Mouse (Mus musculus) stomach, postnatal 0 days (tissue): ENCODE results near the gene Dock11. TPM values are rescaled to one million over a fixed set of nuclear protein-coding genes. Genes with fewer than 3 reads are reported as not detected.

ENCODE experiments used
- ATAC-seq: fragments of 200-750 bp; cut with Nextera tagmentation; 2 replicates; pipeline ENCODE4 v1.8.0; 2017; ENCODE audit not compliant: low FRiP score, low TSS enrichment
- DNase-seq: peaks from one replicate; pipeline ENCODE4 v3.0.0-alpha.2; 2016; ENCODE audit warnings: low spot score
- H3K27ac ChIP-seq: fragments of 300-500 bp; sonication (generic); replicated peaks from 2 replicates; pipeline ENCODE4 v1.5.1; 2014; ENCODE audit warnings: mild to moderate bottlenecking, control low read depth
- H3K27me3 ChIP-seq: fragments of 300-500 bp; sonication (generic); 2 replicates; pipeline ENCODE4 v1.6.1; 2014; ENCODE audit warnings: low read length; ENCODE audit not compliant: control insufficient read depth, insufficient read depth
- H3K36me3 ChIP-seq: fragments of 300-500 bp; sonication (generic); 2 replicates; pipeline ENCODE4 v1.6.1; 2014; ENCODE audit warnings: low read length, mixed read lengths; ENCODE audit not compliant: control insufficient read depth, insufficient read depth
- H3K4me1 ChIP-seq: fragments of 300-500 bp; sonication (generic); replicated peaks from 2 replicates; pipeline ENCODE4 v1.6.1; 2014; ENCODE audit warnings: antibody characterized with exemption; ENCODE audit not compliant: control insufficient read depth, insufficient read depth
- H3K4me2 ChIP-seq: fragments of 300-500 bp; sonication (generic); replicated peaks from 2 replicates; pipeline ENCODE4 v1.6.1; 2014; ENCODE audit warnings: low read depth, mild to moderate bottlenecking, control low read depth, moderate library complexity
- H3K4me3 ChIP-seq: fragments of 300-500 bp; sonication (generic); 2 replicates; pipeline ENCODE4 v1.5.1; 2014; ENCODE audit warnings: low read depth, low read length, control low read depth
- H3K9ac ChIP-seq: fragments of 300-500 bp; sonication (generic); 2 replicates; pipeline ENCODE4 v1.6.1; 2014; ENCODE audit warnings: mild to moderate bottlenecking, low read length, control low read depth, mixed read lengths
- H3K9me3 ChIP-seq: fragments of 300-500 bp; sonication (generic); 2 replicates; pipeline ENCODE4 v1.6.1; 2016; ENCODE audit warnings: low read length; ENCODE audit not compliant: control insufficient read depth
- CTCF ChIP-seq: IDR thresholded peaks from 2 replicates; pipeline ENCODE4 v1.5.1; 2016; ENCODE audit warnings: antibody characterized with exemption, low read depth, mild to moderate bottlenecking, moderate library complexity
- EP300 ChIP-seq: optimal IDR thresholded peaks from 2 replicates; pipeline ENCODE3; 2016; ENCODE audit warnings: antibody characterized with exemption
- WGBS: fragments of 180-500 bp; shearing (Covaris S2); extraction: QIAGEN DNeasy Blood & Tissue Kit; methylation state at CpG from one replicate; pipeline ENCODE4 v1.1.7; 2014; 5-methylcytosine and 5-hydroxymethylcytosine counted together
- polyA plus RNA-seq: library from polyadenylated mRNA; unstranded; fragments of >200 nt; fragmentation: Nextera tagmentation; extraction: Ambion mirVana; gene quantifications from 2 replicates; pipeline ENCODE4 v1.2.1, GENCODE M21; 2015

Gene Dock11
- polyA plus RNA-seq, 1 experiment from 2014 or later, result 5.1 TPM

DNA sequence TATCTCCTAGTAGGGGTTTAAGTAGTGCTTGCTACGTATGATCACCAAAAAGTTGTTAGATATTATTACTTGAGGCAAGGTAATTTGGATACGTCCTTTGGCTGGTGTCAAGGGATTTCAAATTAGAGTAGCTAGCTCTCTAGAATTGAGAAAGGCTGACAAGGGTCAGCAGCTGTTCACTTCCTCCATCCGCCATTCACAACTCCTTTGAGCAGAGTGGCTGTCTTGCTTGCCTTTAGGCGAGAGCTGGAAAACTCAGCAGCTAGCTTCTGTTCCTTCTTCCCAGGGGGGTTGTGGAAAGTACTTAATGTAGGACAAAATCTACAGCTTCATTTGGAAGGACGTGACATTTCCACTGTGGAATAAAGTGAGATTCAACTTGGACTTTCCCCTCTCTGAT lies 3.7 kb downstream of the Dock11 start:
- no peak overlapping the region for H3K4me2 ChIP-seq
- no peak for DNase-seq

GRCm38 (mm10) chrX:35897648-35898500 lies 9.2 kb downstream of the Dock11 start:
- WGBS, result 73% methylated on average over 11 of the region's 11 CpGs
- no peak for ATAC-seq
- no peaks in the 10 kb centered on the region for H3K4me1 ChIP-seq
- DNase-seq, result no peak
- no peaks in the 10 kb centered on the region for H3K9me3 ChIP-seq
- no peak for TF ChIP-seq CTCF
- no peak for TF ChIP-seq EP300
- no peak overlapping the region for H3K4me2 ChIP-seq
- no peaks in the 10 kb centered on the region for H3K36me3 ChIP-seq
- no peak overlapping the region for H3K27ac ChIP-seq
- H3K9ac ChIP-seq, result no peak overlapping the region
- no peak overlapping the region for H3K4me3 ChIP-seq
- H3K27me3 ChIP-seq, result no peaks in the 10 kb centered on the region

More for the DNA sequence above, 3.7 kb downstream of the Dock11 start:
- Histone ChIP-seq H3K4me1 (no peaks in the 10 kb centered on the region), H3K4me3 (no peak overlapping the region), H3K9me3 (no peaks in the 10 kb centered on the region), H3K9ac (no peak overlapping the region), H3K27me3 (no peaks in the 10 kb centered on the region), H3K36me3 (no peaks in the 10 kb centered on the region), H3K27ac (no peak overlapping the region)
- TF ChIP-seq EP300, result no peak
- no peak for TF ChIP-seq CTCF
- WGBS, result 68% methylated on average over 5 of the region's 5 CpGs
- no peak for ATAC-seq

DNA sequence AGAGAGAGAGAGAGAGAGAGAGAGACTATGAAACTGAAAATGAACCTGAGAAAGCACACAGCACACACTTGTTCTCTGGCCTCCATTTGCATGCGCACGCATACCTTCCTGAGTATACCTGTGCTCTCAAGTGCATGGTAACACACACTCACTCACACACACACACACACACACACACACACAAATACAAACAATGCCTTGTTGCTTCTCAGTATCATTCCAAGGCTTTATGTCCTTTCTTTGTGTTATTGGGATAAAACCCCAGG lies 9.8 kb downstream of the Dock11 start:
- WGBS, result 91% methylated on average over 2 of the region's 2 CpGs
- ATAC-seq (no peak), DNase-seq (no peak)
- Histone ChIP-seq H3K9ac (no peak overlapping the region), H3K9me3 (no peaks in the 10 kb centered on the region), H3K4me3 (no peak overlapping the region), H3K27me3 (no peaks in the 10 kb centered on the region), H3K4me1 (no peaks in the 10 kb centered on the region), H3K36me3 (no peaks in the 10 kb centered on the region), H3K27ac (no peak overlapping the region), H3K4me2 (no peak overlapping the region)
- TF ChIP-seq EP300 (no peak), CTCF (no peak)

GRCm38 (mm10) chrX:35904352-35904751 lies 15.7 kb downstream of the Dock11 start:
- no peak overlapping the region for H3K27ac ChIP-seq
- H3K27me3 ChIP-seq, result no peaks in the 10 kb centered on the region
- no peaks in the 10 kb centered on the region for H3K4me1 ChIP-seq
- no peaks in the 10 kb centered on the region for H3K9me3 ChIP-seq
- H3K4me3 ChIP-seq, result no peak overlapping the region
- DNase-seq (no peak), ATAC-seq (no peak)
- TF ChIP-seq CTCF, result no peak
- TF ChIP-seq EP300, result no peak
- H3K4me2 ChIP-seq, result no peak overlapping the region
- WGBS, result 66% methylated on average over 7 of the region's 7 CpGs
- no peaks in the 10 kb centered on the region for H3K36me3 ChIP-seq
- H3K9ac ChIP-seq, result no peak overlapping the region

- 65% methylated on average over 4 of the region's 4 CpGs for WGBS
- H3K4me1 ChIP-seq, result no peaks in the 10 kb centered on the region
- H3K9me3 ChIP-seq, result no peaks in the 10 kb centered on the region
- no peaks in the 10 kb centered on the region for H3K27me3 ChIP-seq
- no peak for ATAC-seq
- H3K4me2 ChIP-seq, result no peak overlapping the region
- no peak overlapping the region for H3K9ac ChIP-seq
- H3K36me3 ChIP-seq, result no peaks in the 10 kb centered on the region
- H3K4me3 ChIP-seq, result no peak overlapping the region
- DNase-seq, result no peak
- no peak for TF ChIP-seq CTCF
- TF ChIP-seq EP300, result no peak
- H3K27ac ChIP-seq, result no peak overlapping the region
Measured at GRCm38 (mm10) chrX:35906696-35907330, 18.2 kb downstream of the Dock11 start.

- WGBS, result 49% methylated on average over 2 of the region's 2 CpGs
- Histone ChIP-seq H3K9me3 (no peaks in the 10 kb centered on the region), H3K4me1 (no peaks in the 10 kb centered on the region), H3K4me3 (no peak overlapping the region), H3K36me3 (no peaks in the 10 kb centered on the region), H3K27ac (no peak overlapping the region), H3K4me2 (no peak overlapping the region), H3K9ac (no peak overlapping the region), H3K27me3 (no peaks in the 10 kb centered on the region)
- TF ChIP-seq CTCF (no peak), EP300 (no peak)
- DNase-seq (no peak), ATAC-seq (no peak)
Measured at GRCm38 (mm10) chrX:35919558-35919957, 30.9 kb downstream of the Dock11 start.
